Mouse (Mus musculus) activated CD4-positive, CD25-positive, alpha-beta regulatory T cell, adult 4 months (primary cell): ENCODE results near the gene Pemt. TPM values are rescaled to one million over a fixed set of nuclear protein-coding genes. Genes with fewer than 3 reads are reported as not detected.

Experiments used
- ATAC-seq: one replicate; pipeline ENCODE4 v1.8.0; 2017
- polyA plus RNA-seq, 2 experiments: library from polyadenylated mRNA; unstranded; fragments of 100-300 nt; shearing (Covaris generic); gene quantifications; one replicate each; pipeline ENCODE4 v1.2.1; 2017

Gene Pemt
- polyA plus RNA-seq, 2 experiments from 2014 or later: 1.5 to 2.1 TPM

- ATAC-seq: no peak
These were observed 54.9 kb downstream of the Pemt start for GRCm38 (mm10) chr11:59991365-59991764.

- no peak for ATAC-seq
These were observed 56.9 kb downstream of the Pemt start for GRCm38 (mm10) chr11:59989406-59989805.

GRCm38 (mm10) chr11:59977831-59978230 lies 68.5 kb downstream of the Pemt start:
- ATAC-seq: no peak

- ATAC-seq: no peak
These were observed 71.0 kb downstream of the Pemt start for GRCm38 (mm10) chr11:59975241-59975640.

GRCm38 (mm10) chr11:59973389-59973788 lies 72.9 kb downstream of the Pemt start:
- no peak for ATAC-seq

GRCm38 (mm10) chr11:59971691-59972090 lies 74.6 kb downstream of the Pemt start:
- no peak for ATAC-seq

GRCm38 (mm10) chr11:59970780-59971179 lies 75.5 kb downstream of the Pemt start:
- no peak for ATAC-seq

- ATAC-seq: no peak
These were observed 78.5 kb downstream of the Pemt start for GRCm38 (mm10) chr11:59967765-59968164.

- ATAC-seq: no peak
These were observed 80.2 kb downstream of the Pemt start for GRCm38 (mm10) chr11:59966102-59966483.

GRCm38 (mm10) chr11:59965227-59966101 lies 80.8 kb downstream of the Pemt start:
- ATAC-seq: no peak

- ATAC-seq: peak; percentile 67
These were observed 81.5 kb downstream of the Pemt start, which contains the start of gene Rasd1 for GRCm38 (mm10) chr11:59964818-59965217. Gene Rasd1 (minus strand): TSS chr11:59964944.

GRCm38 (mm10) chr11:59964163-59964758 lies 82.0 kb downstream of the Pemt start:
- ATAC-seq: peak; percentile 21

- no peak for ATAC-seq
These were observed 82.7 kb downstream of the Pemt start for GRCm38 (mm10) chr11:59963364-59964162.

- no peak for ATAC-seq
These were observed 83.7 kb downstream of the Pemt start for GRCm38 (mm10) chr11:59962590-59962989.

GRCm38 (mm10) chr11:59961338-59961875 lies 84.9 kb downstream of the Pemt start:
- no peak for ATAC-seq

- ATAC-seq: no peak
These were observed 85.6 kb downstream of the Pemt start for GRCm38 (mm10) chr11:59960476-59961337.

GRCm38 (mm10) chr11:59959453-59959852 lies 86.8 kb downstream of the Pemt start:
- ATAC-seq: no peak

GRCm38 (mm10) chr11:59956749-59957148 lies 89.5 kb downstream of the Pemt start:
- ATAC-seq: no peak

GRCm38 (mm10) chr11:59952892-59953291 lies 93.4 kb downstream of the Pemt start:
- ATAC-seq: no peak

GRCm38 (mm10) chr11:59948401-59948767 lies 97.9 kb downstream of the Pemt start:
- ATAC-seq: no peak

GRCm38 (mm10) chr11:59947752-59948400 lies 98.4 kb downstream of the Pemt start, which contains the start of gene Med9:
Gene Med9 (plus strand): TSS chr11:59948206.
- peak; percentile 91 for ATAC-seq
